Mouse (Mus musculus) frontal cortex, adult (tissue): ENCODE measurements around the gene Zbtb11.
"Not testable (repeated sequence)": the region's sequence is repeated elsewhere in the genome, so short reads cannot be mapped to it uniquely, and the experiment has no call there.

Source experiments
- ATAC-seq: cut with Nextera tagmentation; 2 replicates; pipeline ENCODE4 v1.9.2; 2017; ENCODE audit warnings: mild to moderate bottlenecking, moderate library complexity, mixed read lengths; ENCODE audit not compliant: low TSS enrichment

Zbtb11 gene

GRCm38 (mm10) chr16:55973431-55974255 lies at the start of gene Zbtb11:
TSS of gene Zbtb11 (plus strand) at chr16:55973883.
- peak; percentile 92 for ATAC-seq

- ATAC-seq, result no peak
Observed at GRCm38 (mm10) chr16:55924010-55924409, 49.7 kb upstream of the Zbtb11 start.

- peak; percentile 45 for ATAC-seq
Observed at GRCm38 (mm10) chr16:55933681-55934343, 39.9 kb upstream of the Zbtb11 start.

DNA sequence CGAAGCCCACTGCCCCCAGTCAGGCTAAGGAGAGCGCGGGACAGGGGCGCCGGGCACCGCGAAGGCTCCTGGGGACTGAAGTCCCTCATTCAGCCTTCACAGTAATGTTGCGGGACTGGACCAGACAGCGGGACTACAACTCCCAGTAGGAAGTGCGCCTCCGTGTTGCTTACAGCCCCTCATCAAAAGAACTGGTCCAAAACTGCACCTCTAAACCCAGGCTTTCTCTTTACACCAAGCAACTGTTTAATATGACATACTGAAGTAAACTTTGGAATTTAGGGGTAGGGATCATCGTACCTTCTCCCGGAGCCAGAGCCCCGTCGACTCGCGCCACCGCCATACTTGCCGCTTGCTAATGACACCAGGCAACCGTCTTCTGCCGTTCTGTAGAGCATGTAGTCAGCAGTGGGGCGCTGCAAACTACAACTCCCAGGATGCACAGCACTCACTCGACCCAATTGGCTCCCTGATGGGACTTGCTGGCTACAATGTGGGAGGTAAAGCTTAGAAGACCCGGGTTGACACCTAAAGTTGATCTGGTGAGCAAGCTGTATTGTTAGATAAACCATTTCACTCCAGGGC lies 39.1 kb upstream of the Zbtb11 start, which contains the start of gene Cep97:
Cep97 (minus strand) TSS at position 403 of the 585 bp plus-strand sequence.
- ATAC-seq, result peak; percentile 98

DNA sequence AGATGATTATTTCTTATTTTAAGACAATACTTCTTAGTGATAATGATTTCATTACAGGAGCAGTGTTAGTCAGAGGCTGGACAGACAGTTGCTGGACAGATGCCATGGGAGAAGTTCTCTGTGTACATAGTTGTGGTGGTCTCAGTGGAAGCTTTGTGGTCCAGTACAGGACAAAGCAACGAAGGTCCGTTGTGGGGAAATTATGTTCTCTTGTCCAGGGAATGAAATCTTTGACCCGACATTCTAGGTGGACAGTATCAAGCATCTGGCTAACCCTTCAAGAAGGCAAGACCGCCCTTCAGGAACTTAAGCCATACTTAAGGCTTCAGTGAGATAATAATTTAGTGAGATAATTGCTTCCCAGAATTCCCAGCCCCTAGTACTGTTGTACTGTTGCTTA lies 34.9 kb upstream of the Zbtb11 start:
- no peak for ATAC-seq

DNA sequence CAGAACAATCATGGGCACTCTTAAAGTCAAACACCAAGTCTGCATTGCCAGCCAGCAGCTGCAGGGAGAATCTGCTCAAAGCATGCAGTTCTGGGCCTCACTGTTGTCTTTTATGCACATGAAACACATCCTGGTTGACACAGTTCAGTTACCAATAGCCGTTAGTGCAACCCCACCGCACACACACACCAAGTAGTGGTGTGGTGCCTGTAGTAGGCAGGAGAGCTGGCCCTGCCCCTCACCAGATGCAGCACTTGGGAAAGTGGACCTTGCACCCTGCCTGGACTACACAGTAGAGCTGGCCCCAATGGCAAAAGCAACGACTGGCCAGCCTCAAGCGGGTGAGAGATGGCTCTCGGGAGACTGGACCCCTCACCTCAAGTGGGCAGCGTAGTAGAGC lies 34.0 kb upstream of the Zbtb11 start:
- ATAC-seq, result no peak

DNA sequence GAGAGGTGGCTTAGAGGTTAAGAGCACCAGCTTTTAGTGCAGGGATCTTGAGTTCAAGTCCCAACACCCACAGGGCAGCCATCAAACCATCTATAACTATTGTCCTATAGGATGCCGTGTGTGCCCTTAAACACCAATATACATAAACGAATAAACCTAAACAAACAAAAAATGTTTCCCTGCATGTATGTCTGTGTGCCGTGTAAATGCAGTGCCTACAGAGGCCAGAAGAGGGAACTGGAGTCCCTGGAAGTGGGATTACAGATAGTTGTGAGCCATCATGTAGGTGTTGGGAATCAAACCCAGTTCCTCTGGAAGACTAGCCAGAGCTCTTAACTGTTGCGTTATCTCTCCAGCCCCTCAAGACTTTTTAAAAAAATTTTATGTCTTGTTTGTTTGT lies 32.9 kb upstream of the Zbtb11 start:
- no peak for ATAC-seq

DNA sequence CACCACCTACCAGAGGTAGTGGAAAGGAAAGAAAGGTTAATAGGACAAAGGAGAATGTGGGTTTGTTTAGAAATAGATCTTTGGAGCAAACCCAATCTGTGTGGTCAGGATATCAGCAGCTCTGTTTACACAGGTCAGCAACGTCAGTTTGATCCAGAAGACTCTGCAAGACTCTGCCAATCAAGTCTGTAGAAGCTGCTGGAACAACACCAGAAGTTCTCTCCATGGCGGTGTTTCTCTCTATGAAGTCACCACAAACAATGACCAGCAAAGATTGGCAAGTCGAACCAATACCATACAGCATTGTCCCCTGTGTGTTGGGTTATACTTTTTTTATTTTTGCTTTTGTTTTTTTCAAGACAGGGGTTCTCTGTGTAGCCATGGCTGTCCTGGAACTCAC lies 26.4 kb upstream of the Zbtb11 start:
- ATAC-seq, result no peak

- not testable (repeated sequence) for ATAC-seq
Observed at GRCm38 (mm10) chr16:55947876-55948410, 25.7 kb upstream of the Zbtb11 start.

DNA sequence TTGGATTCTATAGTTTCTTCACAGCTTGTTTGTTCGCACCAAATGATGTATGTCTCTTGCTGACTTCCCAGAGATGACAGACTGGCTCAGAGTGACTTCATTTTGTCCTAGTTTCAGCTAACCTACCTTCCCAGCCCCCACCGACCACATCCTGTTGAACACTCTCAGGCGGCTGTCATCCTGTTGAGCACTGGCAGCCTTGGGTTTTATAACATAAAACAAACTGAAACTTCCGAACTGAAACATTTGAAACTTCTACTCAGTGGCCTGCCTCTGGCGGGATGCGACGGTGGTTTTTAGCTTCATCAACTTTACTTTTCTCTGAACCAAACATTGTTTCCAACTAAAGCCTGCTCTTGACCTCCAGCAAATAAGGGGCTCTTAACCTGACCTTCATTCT lies 24.7 kb upstream of the Zbtb11 start:
- no peak for ATAC-seq

GRCm38 (mm10) chr16:55950462-55950861 lies 23.2 kb upstream of the Zbtb11 start:
- 0 out of 2 replicates have a peak, but pooled peaks have one; percentile 2 for ATAC-seq

DNA sequence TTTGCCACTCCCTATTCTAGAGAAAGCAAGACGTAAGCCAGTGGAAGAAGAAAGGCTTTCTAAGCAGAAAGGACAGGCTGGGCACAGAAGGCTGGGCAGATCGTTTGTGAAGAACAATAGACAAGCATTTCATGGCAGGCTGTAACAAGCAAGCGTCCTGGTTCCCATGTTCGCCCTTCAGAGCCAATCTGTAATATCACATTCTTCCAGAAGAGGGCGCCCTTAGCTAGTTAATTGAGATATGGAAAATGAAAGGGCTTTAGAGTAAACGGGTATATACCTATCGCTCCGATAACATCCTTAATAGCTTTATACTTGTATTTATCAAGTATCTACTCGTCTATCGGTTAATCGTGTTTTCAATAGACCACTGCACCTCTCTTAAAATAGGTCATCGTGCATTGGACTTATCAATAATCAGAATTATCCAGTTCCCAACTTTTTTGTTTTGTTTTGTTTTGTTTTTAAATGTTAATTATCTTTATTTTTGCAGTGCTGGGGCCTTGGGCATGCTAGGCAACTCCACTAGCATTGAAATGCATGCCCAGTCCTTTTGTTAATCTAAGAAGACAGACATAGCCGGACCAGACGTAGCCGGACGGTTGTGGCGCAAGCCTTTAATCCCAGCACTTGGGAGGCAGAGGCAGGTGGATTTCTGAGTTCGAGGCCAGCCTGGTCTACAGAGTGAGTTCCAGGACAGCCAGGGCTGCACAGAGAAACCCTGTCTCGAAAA lies 22.6 kb upstream of the Zbtb11 start:
- ATAC-seq, result peak; percentile 96

- ATAC-seq, result no peak
Observed at GRCm38 (mm10) chr16:55951679-55952327, 21.9 kb upstream of the Zbtb11 start.

DNA sequence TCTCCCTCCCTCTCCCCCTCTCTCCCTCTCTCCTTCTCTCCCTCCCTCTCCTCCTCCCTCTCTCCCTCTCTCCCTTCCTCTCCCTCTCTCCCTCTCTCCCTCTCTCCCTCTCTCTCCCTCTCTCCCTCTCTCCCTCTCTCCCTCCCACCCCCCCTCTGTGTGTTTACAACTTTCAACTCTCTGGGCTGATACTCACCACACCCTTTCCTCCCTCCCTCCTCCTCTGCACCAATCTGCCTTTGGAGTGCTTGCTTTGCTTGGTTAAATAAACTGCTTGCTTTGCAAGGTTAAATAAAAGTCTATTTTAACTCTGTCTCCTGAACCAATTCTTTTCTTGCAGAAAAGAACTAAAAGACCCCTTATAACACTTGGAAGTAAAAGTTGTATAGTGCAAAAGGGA lies 20.9 kb upstream of the Zbtb11 start:
- no peak for ATAC-seq

GRCm38 (mm10) chr16:55954196-55954595 lies 19.5 kb upstream of the Zbtb11 start:
- not testable (repeated sequence) for ATAC-seq

GRCm38 (mm10) chr16:55963068-55963467 lies 10.6 kb upstream of the Zbtb11 start:
- ATAC-seq, result not testable (repeated sequence)

- ATAC-seq, result peak; percentile 45
Observed at GRCm38 (mm10) chr16:55964126-55964949, 9.3 kb upstream of the Zbtb11 start.

GRCm38 (mm10) chr16:55966212-55966871 lies 7.3 kb upstream of the Zbtb11 start, which contains the start of gene Rpl24:
TSS of gene Rpl24 (plus strand) at chr16:55966275.
- peak; percentile 96 for ATAC-seq

- ATAC-seq, result no peak
Observed at GRCm38 (mm10) chr16:55967221-55967620, 6.5 kb upstream of the Zbtb11 start.

GRCm38 (mm10) chr16:55969147-55969546 lies 4.5 kb upstream of the Zbtb11 start:
- ATAC-seq, result no peak
